Mouse (Mus musculus) ES-Bruce4 (cell line): ENCODE measurements around the gene Dnajc6.

ENCODE experiments used
- CTCF ChIP-seq: IDR thresholded peaks from one replicate; pipeline ENCODE4 v1.8.1; 2011; ENCODE audit warnings: low read depth, low read length
- EP300 ChIP-seq: IDR thresholded peaks from 2 replicates; pipeline ENCODE4 v1.6.1; 2011; ENCODE audit warnings: low read depth, low read length; ENCODE audit not compliant: insufficient read depth
- POLR2A ChIP-seq: IDR thresholded peaks from one replicate; pipeline ENCODE4 v1.8.1; 2011; ENCODE audit warnings: low read length; ENCODE audit not compliant: insufficient read depth

- TF ChIP-seq CTCF (no peak), POLR2A (no peak), EP300 (no peak)
Measured at GRCm38 (mm10) chr4:101504470-101505007, 8.1 kb downstream of the Dnajc6 start.
